Mouse (Mus musculus) layer of hippocampus, postnatal 10 days (tissue): ENCODE data around the gene Dok4. TPM values are rescaled to one million over a fixed set of nuclear protein-coding genes. Genes with fewer than 3 reads are reported as not detected.
A peak's percentile ranks its signal among the peaks of the same experiment; 100 is the strongest.

Experiments
- DNase-seq, 2 experiments: peaks; one replicate each; pipeline ENCODE4 v3.0.0; 2021; ENCODE audit warnings: low spot score in 2 of 2
- total RNA-seq, 2 experiments: library from RNA; stranded (reverse); gene quantifications; 2 replicates each; pipeline ENCODE4 v1.2.3; 2021

The Dok4 gene
- total RNA-seq, 2 experiments from 2014 or later, result 75.5 to 81.2 TPM

DNA sequence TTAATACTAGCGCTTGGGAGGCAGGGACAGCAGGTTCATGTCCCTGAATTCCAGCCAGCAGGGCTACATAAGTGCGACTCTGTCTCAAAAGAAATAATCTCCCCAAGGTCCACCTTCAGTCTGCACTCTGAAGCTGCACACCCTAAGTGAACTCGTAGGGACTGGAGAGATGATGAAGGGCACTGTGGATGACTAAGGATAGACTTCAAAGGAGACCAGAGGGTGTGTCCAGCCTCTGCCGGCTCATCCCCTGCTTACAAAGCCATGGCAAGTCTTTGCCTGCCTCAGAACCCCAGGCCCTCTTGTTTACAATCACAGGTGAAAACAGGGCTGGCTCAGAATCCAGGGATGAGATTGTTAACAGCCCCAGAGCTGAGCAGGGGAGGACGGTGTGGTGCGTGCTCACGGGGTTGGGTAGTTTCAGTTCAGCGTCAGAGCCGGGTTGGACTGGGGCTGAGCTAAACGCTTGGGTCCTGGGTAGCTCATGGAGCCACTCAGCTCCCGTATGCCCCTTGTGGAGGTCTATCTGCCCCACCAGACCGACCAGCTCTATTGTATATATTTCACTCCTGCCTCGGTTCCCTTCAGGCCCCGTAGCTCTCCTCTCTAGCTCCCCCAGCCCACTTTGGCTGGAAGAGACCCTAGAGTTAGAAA, 12.4 kb upstream of the Dok4 start:
- no peak for DNase-seq

DNA sequence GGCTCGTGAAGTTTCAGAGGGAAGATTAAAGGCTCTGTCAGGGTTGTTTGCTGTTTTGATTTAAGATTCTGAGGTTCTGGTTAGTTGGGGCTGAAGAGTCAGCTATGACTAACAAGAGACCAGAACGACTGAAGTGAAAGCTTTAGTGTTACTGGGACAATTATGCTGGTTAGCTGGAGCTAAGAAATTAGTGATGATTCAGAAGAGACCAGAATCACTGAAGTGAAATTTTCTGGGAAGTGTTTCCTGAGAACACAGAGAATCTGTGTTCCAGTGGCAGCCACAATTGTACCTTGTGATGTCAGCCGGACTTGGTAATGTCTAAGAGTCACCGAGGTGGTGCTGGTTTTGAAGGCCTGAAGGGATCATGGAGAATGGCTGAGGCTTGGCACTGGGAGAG, 4.6 kb upstream of the Dok4 start:
- DNase-seq, result no peak

- no peak for DNase-seq
These were observed 690 bp upstream of the Dok4 start for GRCm38 (mm10) chr8:94876820-94877219.

DNA sequence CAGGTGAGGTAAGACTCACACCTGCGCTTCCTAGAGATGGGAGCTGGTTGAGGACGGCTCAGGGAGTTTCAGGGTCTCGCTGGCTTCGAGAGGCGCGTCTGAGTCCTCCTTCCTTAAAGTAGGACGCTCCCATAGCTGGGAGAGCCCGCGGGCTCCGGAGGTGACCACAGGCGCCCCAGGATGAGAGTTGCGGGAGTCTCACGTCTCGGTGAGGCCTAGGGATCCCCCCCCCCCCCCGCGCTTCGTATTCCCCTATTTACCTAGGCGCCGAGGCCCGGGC, 319 bp downstream of the Dok4 start:
- no peak for DNase-seq

DNA sequence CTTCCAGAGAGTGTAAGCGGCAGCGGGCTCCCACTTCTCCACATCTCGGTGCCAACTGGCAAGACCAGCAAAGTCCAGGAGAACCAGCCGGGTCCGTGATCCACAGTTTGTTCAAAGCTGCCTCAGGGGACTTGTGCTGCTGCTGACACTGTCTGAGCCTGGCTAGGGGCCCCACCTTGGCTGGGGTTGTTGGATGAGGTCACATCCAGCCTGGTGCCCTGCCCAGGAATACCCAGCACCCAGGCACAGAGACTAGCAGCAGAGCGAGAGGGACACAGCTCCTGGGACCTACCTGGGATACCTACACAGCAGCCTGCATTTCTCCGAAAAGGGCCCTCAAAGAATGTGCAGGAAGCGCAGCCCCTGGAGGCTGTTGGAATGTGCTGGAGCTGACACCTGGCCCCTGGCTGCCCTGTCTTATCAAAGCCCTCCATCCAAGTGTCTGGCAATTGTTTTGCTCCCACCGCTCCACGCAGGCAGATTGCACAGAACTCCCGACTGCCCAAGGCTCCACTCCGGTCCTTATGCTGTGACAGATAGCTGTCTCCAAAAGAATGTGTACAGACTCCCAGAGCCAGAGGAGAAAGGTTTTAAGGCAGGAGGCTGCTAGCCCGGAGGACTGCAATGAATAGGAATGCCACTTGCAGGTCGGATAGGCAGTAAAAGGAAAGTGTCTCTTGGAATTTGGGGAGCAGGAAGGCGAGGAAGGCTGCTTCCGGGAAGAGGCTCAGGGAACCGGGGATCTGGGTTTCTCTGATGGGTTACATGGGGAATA, 847 bp downstream of the Dok4 start:
- DNase-seq, result no peak

DNA sequence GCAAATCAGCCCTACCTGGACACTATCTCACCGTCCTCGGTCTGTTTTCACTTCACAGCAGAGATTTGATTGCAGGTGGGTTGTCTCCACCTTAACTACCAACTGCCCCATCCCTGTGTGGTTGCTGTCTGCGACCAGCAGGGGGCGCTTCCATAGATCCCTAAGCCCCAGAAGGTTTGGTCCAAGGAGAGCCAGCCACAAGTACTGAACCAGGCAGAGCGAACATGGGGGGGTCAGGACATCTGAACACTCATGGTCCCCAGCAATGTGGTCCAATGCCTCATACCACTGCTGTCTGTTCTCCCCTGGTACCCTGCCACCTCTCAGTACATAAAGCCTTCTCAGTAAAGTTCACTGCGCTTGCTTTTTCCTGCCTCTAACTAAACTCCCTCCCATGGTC, 1.8 kb downstream of the Dok4 start:
- DNase-seq, result peak; percentile 70 to 80

GRCm38 (mm10) chr8:94872576-94872975, 3.6 kb downstream of the Dok4 start:
- DNase-seq, result no peak

GRCm38 (mm10) chr8:94872156-94872555, 4.0 kb downstream of the Dok4 start:
- DNase-seq, result no peak

DNA sequence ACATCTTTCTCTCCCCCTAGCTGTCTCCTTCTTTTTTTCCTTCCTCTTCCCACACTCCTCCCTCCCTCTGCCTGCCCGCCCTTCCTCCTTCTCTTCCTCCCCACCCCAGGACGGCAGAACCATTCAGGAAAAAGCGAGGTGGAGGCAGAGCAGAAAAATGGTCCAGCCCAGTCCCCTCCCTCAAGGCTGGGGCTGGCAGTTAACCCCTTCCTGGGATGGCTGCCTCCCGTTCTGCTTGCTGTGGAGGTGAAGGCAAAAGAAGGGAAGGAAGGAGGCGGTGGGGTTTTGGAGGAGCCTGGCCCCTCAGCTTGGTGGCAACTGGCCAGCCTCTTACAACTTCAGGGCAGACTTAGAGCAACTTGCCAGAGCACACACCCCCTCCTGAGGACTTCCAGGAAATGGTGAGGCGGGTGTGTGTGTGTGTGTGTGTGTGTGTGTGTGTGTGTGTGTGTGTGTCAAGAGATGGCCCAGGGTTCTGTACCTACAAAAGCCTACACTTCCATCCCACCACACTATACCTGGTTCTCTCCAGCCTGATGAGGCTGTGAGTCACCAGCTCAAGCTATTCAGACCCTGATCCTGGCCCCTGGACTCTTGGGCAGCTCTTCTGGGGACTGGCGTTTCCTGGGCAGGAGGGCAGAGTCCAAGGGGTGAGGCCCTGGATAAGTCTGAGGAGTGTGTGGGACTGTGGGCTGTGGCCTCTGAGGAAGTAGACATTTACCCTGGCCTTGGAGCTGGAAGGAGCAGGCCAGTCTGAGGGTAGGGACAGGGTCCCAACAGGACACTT, 4.8 kb downstream of the Dok4 start:
- peak; percentile 73 to 81 for DNase-seq

DNA sequence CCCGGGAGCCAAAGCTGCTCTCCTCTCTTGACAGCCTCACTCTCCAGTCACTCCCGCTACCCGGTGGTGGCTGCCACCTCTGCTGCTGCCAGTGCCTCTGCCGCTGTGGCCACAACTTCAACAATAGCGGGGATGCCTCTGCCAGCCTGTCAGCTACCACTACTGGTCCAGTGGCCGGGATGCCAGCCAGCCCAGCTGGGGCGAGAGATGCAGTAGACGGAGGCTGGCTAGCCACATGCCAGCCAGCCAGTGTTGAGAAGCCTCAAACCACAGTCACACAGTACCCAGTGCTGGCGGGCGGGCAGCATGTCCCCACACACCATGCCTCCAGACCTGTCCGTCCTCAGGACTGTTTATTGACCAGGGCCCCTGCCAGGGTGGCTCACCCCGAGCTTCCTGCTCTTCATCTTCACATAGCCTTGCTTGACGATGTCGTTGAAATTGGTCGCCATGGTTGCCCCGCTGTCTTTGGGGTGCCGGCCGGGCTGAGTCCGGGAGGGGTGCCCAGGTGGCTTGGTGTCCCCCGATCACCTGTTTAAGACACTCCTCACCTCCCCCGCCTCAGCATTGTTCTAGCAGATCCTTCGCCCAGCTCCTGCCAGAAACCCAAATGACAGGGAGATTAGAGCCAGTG, 5.5 kb downstream of the Dok4 start:
- DNase-seq, result peak; percentile 69 to 78

GRCm38 (mm10) chr8:94870003-94870402, 6.1 kb downstream of the Dok4 start:
- no peak for DNase-seq

- no peak for DNase-seq
These were observed 7.0 kb downstream of the Dok4 start for GRCm38 (mm10) chr8:94869146-94869545.

DNA sequence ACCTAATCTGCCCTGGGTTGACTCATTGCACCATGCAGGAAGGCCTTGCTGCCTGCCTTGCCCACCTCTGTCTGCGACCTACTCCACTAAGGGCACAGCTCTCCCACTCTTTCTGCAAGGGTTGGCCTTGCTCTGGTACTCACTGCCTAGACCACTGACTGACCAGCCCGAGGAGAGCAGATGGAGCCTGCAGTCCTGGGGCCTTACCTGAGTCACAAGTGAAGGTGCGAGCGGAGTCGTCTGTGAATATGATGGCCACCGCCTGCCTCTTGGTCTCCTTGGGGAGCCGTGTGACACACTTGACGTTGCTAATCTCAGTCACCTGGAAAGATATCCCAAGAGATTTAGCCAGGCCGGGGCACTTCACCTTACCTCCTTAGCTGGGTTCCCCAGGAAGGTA, 9.2 kb downstream of the Dok4 start:
- DNase-seq, result no peak

DNA sequence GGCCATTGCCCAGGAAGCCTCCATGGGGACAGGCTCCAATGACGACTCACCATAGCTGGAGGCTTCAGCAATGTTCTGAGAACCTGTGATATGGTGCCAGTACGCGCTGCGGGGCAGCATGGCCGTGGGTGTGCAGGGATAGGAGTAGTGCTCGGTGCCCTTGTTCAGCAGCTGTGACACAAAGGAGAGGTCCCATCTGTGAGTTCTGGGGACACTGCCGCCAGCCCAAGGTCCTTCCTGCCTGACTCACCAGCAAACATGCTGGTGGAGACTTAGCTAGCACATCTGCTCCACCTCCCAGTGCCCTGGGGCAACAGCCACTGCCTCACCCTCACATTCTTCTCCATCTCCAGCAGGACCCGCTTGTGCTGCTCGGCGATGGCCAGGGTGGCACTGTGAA, 10.8 kb downstream of the Dok4 start:
- DNase-seq, result no peak

GRCm38 (mm10) chr8:94863897-94864673, 12.0 kb downstream of the Dok4 start:
- DNase-seq, result no peak

GRCm38 (mm10) chr8:94862487-94863220, 13.5 kb downstream of the Dok4 start:
- no peak for DNase-seq

- DNase-seq, result peak; percentile 68 to 70
These were observed 14.7 kb downstream of the Dok4 start for GRCm38 (mm10) chr8:94861352-94861910.

DNA sequence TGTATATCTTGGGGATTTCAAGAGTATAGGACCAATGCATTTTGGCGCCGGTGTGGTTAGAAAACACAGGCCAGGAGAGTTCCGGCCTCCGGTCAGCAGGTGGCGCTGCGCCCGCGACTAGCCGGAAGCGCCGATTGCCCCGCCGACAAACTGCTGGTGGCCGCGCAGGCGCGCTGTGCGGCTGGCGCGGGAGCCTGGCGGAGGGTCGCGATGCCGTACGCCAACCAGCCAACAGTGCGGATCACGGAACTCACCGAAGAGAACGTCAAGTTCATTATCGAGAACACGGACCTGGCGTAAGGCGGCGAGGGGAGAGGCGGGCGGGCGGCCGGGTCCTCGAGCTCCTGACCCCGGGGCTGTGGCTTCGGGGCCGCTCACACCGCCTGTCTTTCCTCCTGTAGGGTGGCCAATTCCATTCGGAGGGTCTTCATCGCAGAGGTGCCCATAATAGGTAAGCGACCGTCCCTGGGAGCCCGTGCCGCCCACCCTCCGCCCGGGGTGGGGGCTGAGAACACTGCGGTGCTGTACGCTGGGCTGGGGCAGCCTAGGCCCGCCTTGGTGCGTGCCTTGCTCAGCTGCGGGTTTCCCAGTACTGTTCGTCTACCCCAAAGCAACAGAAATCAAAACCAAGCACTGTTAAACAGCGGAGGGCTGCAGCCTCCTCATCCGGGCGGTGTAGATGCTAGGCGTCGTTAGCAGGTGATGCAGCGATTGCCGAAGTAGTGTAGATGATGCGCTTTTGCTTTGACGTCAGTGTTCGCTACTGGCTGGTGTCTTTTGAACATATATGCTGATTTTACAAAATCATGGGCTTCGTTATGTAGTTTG, 18.6 kb downstream of the Dok4 start, which contains the start of gene Polr2c:
Polr2c (plus strand) TSS at position 105 of the 828 bp plus-strand sequence.
- DNase-seq, result peak; percentile 93

DNA sequence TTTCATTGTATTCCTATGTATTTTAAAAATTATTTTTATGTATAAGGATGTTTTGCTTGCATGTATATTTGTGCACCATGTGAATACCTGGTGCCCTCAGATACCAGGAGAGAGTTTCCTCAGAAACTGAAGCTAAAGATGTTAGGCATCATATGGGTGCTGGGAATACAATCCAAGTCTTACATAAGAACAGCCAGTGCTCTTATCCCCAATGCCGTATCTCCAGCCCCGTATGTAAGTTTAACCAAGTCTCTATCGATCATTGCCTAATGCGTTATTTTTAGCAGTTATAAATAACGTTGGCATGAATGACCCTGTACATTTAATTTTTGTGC, 19.2 kb downstream of the Dok4 start:
- no peak for DNase-seq
